Mouse (Mus musculus): Measurements from ENCODE around the gene Gc.

The Gc gene

DNA sequence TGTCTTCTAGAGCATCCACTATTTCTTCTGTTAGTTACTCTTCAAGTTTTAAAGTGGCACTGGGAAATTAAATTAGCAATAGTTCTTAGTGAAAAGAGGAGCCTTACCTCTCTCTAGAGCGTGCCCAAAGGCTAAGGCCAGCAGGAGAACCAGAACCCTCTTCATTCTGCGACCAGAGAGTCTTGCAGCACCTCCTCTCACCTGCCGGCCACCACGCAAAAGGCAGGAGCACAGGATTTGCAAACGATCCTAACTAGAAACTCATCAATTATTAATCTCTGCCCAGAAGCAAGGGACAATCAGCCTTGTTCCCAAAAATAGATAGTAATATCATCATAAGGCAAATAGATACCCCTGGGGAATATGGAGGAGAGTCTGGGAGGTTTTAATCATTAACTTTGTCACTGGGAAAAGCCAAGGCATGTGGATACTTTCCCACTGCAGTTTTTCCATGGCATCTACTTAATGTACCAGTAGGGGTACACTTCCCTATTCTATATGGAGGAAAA is at the start of gene Gc:
Gc (minus strand) TSS at position 345 of the 509 bp plus-strand sequence.
- DNase-seq (ENCODE audit: low read depth, low spot score) = no peak

DNA sequence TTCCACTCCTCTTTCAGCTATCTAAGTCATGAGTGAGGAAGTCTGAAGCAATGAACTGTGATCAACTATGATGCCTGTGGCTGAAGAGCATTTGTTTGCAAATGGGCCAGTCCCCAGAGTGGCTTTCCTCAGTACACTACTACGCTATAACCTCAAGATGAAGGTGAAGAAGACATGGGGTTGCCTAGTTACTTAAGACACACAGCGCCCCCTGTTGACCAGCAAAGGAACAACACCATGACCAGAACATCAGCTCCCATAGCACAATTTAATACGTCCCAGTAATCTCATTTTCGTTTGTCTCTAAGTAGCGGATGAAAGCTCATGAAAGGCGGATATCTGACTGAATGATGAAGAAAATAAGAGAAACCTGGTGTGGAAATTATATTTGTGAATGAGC is 42.5 kb upstream of the Gc start:
- DNase-seq (ENCODE audit: low read depth, low spot score) = peak; percentile 18

DNA sequence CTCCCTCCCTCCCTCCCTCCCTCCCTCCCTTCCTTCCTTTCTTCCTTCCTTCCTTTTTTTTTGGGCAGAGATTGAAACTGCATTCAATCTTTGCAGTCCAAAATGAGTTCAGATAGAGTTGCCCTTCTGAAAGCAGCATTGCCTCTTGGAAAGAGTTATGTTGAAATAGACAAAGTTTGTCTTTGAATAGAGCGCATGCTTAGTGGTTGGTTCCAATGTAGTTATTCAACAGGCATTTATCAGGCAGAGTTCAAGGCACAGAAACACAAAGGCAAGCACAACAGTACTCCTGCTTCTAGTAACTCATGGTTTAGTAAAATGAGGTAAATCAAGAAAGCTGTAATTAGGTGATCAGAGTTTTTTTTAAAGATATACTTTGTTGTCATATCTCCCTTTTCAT is 34.9 kb upstream of the Gc start:
- no peak for DNase-seq (ENCODE audit: low read depth, low spot score)

DNA sequence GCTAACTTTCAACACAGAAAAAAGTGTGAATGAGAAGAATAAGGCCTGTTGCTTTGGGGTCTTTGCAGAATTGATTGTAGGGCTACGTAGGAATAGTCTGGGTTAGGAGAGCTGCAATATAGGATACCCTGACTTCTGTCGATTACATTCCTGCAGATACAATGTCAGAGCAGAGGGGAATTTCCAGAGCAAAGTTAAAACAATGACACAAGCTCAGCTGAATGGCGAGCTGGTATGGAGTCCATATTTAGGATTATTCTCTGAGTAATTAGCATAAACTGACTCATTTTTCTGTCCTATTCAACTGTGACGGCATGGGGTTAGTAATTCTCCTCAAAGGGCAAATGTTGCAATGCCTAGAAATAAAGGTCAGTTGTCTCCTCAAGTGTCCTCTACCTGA is 12.8 kb upstream of the Gc start:
- DNase-seq (ENCODE audit: low read depth, low spot score) = no peak

DNA sequence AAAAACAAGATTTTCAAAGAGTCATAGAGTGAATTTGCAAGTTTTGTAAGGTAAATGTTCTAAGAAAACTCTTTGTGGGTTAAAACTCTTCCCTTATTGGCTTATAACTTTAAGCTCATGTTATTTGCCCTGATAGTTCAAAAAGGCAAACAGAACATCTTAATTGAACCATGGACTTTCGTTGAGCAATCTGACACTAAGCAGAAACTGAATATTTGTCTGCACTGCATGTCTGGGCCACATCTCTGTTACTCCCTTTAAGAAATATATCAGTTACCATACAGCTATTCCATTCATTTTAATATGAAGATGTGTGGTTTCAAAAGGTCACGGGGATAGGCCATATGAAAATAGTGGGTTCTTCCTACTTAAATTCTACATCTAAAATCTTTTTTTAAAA is 10.2 kb upstream of the Gc start:
- DNase-seq (ENCODE audit: low read depth, low spot score) = no peak

DNA sequence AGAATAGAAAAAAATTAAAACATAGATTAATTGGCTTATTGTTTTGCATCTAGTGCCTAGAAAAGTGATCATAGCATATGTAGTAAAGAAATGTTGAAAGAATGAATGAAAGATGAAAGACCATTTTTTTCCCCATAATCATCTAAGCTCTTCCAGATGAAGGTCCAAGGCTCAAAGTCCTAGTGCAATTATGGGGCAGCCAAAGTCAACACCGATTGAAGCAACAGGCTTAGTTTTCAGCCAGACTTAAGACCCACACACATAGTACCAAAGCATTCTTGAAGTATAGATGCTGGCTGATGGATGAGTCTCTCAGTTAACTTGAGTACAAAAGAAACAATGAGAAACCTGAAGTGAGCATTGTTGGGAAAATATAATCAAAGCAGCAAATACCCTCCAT is 9.3 kb upstream of the Gc start:
- no peak for DNase-seq (ENCODE audit: low read depth, low spot score)

DNA sequence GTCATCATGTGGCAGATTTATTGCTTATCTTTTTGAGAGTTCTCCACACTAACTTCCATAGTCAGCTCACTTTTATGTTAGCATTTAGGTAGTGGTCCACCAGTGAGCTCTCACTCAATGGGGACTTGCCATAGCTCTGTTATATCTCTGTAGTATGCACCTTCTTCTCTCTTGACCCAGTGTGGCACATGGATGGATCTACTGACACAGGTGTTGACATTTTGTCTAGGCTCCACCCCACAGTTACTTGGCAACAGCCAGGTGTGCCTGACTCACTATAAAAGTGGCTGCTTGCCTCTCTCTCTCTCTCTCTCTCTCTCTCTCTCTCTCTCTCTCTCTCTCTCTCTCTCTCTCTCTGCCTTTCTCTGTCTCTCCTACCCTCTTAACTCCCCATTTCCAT is 8.6 kb upstream of the Gc start:
- no peak for DNase-seq (ENCODE audit: low read depth, low spot score)

DNA sequence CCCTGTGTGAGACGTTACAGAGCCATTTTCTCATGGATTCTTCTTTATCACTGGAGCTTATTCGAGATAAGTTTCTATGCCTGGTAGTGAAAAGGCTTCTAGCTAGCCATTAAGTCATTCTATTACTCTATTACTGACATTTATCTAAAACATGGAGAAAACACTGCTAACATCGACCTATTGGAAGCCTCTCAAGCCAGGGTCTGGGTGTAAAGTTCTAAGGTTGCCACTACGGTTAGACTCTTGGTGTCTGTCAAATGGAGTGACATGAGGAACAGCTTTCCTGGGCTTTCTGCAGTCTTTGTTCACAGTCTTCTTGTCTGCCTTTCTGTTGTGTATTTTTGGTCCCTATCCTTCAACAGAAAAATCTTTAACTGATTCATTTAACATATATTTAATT is 4.1 kb upstream of the Gc start:
- no peak for DNase-seq (ENCODE audit: low read depth, low spot score)

DNA sequence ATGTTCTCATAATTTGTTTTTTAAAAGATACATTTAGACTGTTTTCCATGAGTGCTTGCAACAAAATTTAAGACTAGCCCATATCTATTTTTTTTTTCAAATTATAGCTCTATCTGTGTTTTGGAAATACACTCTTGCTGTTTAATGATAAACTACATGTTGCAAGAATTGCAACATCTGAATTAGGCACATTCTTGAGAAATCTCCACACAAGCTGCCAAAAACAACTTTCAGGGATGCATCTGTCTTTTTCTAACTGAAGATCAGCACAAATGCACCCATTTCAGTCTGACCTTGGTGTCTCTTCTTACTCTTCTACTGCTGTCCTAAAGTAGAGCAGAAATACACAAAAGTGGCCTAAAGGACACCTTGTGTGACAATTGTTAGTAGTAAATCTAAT is 1.9 kb upstream of the Gc start:
- DNase-seq (ENCODE audit: low read depth, low spot score) = no peak

DNA sequence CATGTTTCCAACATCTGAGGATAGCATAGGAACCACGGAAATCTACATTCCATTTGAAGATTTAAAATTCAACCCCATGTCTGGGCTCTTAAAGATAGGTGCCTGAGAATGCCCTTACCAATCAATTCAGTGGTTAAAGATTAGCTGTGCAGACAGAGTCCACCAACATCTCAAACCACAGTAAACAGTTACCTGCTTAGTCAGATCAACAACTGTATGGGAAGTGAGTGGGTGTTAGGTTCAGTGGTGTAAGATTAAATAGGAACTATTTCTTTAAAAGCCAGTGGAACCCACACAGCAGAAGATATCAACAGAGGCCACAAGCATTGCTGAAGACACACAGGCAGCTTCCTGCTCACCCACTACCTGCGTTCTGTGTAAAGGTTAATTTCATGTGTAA is 1.3 kb upstream of the Gc start:
- no peak for DNase-seq (ENCODE audit: low read depth, low spot score)

DNA sequence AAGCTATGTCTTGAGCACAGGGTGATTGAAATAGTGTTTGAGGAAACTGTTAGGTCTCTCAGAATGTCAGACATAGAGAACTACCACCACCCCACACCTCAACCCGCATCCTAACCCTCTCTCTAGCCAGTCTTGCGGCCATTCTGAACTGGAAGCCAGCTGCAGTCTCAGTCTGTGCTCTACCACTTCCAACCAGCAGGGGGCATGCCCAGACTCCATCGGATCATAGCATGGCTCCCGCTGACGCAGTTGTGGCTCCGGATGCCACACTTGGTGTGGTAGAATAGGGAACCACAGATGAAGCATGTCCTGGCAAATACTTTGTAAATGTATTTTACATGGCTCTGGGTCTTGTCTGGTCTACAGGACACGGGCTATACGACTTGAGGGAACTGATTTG is 2.2 kb downstream of the Gc start:
- DNase-seq (ENCODE audit: low read depth, low spot score) = peak; percentile 14

DNA sequence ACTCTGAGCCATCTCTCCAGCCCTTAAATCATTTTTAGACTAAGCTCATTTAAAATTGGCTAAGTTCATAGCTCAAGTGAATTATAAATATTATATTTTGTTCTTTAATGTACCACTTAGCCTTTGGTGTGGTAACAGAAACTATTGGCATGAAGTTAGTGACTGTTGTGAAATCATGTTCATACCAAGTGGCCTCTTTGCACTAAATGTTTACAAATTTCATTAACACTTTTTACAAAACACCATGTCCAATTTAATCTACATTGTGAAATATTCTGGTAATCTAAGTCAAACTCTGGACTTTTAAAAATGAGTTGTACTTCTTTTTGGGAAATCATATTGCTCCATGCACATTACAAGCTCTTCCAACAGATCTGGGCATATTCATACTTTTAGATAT is 6.9 kb downstream of the Gc start:
- DNase-seq (ENCODE audit: low read depth, low spot score) = no peak

DNA sequence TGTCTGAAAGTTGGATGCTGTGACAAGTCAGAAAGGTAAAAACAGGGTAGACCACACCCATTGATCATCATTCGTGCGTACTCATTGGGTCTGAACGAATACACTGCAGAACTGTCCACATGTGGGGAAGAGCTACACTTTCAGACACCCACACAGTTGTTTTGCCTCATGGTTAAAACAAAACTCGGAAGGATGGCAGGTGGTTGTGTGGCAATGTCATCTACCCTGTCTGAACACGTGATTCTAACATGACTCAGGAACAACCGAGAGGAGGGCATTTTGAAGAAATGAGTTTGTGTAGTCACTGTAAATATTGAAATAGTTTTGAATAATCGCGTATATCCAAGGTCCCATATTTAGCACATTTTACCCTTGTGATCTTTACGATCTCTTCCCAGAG is 8.4 kb downstream of the Gc start:
- DNase-seq (ENCODE audit: low read depth, low spot score) = no peak

DNA sequence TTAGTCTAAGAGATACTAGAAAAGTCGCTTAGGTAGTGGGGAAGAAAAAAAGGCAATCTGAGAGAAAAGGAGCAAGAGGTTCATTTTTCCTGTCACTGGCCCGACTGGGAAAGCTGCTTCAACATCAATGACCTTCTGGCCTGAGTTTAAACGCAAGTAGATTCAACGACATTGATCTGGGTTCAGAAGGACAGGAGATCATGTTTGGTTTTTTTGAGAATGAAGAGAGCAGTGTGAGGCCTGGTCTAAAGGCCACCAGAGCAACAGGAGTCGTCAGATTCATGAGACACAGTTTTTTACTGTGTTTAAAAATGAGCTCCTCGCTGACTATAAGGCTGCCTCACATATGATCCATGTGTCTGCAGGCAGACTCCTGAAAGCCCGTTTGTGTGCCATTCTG is 9.7 kb downstream of the Gc start:
- DNase-seq (ENCODE audit: low read depth, low spot score) = no peak

DNA sequence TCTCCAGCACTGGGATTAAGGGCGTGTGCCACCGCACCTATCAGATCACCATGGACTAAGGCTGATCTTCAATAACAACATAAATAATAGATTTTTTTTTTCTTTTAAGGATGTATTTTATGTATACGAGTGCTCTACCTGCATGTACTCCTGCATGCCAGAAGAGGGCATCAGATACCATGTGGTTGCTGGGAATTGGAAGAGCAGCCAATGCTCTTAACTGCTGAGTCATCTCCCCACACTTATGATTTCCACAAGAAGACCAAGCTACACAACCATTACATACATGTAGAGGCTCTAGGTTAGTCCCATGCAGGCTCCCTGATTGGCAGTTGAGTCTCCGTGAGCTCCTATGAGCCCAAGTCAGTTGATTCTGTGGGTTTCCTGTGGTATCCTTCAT is 13.3 kb downstream of the Gc start:
- peak; percentile 76 for DNase-seq (ENCODE audit: low read depth, low spot score)

DNA sequence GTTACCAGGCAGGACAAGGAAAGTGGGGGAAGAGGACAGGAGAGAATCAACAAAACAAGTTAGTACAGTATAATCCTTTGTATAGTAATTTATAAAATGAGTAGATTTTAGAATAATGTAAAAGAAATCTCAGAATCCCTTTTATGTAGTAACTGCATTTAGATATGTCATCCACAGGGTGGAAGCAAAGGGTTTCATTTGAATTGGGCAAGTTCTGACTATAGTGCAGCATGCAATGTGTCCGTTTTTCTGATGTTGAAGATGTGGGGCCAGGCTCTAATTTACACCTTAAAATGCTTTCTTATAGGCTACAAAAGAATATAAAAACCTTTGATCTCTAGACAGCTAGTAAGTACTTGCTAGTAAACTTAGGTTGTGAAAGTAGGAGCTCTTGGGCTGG is 46.2 kb downstream of the Gc start:
- DNase-seq (ENCODE audit: low read depth, low spot score) = peak; percentile 45

DNA sequence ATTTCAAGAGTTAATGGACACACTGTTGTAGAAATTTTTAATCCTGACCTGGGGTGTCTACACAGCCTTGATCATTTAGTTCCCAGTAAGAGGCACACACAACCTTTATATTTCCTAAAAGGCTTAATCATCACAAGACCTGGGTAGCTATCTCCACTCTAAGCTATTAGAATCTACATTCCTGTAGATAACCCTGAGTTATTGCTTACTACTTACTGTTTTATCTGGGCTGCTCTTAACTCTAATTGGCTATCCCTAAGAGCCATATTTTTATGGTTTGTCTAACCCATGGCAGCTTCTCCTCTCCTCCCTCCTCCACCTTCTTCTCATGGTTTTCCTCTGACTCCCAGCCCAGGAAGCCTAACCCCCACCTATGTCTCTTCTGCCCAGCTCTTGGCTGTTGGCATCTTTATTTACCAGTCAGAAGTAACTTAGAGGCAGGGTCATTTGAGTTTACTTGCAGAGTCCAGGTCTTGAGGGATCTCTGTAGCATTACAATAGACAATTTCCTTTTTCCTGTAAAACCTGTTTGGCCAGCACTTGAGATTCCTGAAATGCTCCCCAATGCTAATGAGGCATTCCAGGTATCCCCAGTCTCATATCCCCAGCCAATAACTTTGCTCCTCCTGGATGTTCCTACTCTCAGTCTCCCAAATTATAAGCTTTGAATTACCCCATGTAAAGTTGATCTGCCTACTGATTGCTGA is 50.2 kb downstream of the Gc start:
- no peak for DNase-seq (ENCODE audit: low read depth, low spot score)

DNA sequence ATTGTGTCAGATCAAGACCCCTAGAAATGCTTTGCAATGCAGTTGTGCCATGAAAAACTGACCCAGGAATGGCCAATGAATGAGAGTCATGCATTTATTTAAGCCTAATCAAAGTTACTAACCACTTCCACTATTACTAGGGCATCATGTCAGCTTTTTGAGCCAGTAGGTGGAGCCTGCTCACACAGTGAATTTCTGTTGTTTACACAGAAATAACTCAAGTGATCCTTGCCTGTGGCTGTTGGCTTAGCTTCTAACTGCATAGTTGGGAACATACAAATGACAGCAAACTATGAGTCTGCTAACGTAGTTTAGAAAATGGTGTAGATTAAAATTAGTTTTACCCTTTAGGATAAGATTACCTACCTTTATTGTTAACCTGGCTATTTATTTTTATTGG is 52.6 kb downstream of the Gc start:
- no peak for DNase-seq (ENCODE audit: low read depth, low spot score)

DNA sequence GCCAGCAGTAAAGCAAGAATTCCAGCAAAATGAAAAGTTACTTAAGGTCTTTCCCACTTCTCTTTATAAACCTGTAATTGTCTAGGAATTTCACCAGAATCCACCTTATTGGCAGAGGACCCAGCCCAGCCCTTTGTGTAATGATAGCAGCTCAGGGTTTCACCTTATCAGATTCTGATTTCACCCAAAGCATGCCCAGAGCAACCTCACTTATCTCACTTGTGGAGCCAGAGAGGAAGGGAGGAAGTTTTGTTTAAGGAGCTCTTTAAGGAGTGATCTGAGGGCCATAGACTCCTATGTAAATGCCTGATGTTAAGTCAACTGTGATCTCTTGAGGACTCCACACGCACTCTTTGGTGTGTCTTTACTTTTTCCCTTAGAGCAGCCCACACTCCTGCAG is 67.3 kb downstream of the Gc start:
- no peak for DNase-seq (ENCODE audit: low read depth, low spot score)

DNA sequence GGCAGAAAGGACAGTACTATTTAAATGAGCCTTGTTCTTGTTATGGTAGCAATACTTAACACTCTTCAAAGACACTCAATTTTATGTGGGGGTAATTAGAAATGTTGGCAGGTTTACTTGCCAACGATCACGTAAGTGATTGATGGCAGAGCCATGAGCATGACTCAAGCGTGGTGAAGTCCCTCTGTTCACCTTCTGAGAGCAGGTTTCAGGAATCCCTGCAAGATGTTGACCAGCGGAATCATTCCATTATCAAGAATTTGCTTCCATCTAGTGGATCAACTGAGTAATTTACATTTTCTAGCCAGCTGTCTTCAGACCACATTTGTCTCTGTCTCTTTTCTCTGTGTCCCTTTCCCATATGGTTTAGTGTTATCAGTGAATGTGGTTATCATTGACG is 73.5 kb downstream of the Gc start:
- DNase-seq (ENCODE audit: low read depth, low spot score) = peak; percentile 82

DNA sequence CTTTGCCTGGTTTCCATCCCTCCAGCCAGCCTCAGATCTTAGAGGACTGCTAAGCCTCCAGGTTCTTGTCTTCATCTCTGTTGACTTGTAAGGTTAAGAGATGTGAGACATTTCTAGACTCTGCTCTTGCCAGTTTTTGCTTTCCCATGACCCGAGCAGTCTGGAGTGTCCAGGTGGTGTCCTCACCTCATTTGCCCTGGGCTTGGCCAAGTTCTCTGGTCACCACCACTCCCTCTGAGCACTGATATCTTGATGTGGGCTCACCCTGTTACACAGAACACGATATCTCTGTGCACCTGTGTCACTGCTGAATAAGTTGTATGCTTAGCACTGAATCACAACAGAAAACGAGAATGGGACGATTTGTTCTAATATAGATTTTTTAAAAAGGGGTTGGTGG is 76.4 kb downstream of the Gc start:
- peak; percentile 58 for DNase-seq (ENCODE audit: low read depth, low spot score)

DNA sequence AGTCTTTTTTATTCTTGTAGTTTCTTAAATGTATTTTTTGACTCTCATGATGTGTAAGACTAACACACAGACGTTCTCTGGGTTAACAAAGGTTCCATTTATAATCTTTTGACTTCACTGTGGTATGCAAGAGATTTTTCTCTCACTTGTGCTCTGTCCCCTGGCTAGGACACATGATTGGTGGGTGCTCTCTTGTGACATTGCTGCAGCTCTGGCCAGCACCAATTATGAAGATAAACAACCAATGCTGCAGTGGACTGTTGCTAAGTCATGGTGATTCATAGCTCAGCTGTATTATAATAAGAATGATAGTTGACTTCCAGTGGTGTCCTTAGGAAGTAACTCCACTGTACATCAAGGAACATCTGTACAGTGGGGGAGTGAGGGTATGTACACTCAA is 87.6 kb downstream of the Gc start:
- no peak for DNase-seq (ENCODE audit: low read depth, low spot score)

DNA sequence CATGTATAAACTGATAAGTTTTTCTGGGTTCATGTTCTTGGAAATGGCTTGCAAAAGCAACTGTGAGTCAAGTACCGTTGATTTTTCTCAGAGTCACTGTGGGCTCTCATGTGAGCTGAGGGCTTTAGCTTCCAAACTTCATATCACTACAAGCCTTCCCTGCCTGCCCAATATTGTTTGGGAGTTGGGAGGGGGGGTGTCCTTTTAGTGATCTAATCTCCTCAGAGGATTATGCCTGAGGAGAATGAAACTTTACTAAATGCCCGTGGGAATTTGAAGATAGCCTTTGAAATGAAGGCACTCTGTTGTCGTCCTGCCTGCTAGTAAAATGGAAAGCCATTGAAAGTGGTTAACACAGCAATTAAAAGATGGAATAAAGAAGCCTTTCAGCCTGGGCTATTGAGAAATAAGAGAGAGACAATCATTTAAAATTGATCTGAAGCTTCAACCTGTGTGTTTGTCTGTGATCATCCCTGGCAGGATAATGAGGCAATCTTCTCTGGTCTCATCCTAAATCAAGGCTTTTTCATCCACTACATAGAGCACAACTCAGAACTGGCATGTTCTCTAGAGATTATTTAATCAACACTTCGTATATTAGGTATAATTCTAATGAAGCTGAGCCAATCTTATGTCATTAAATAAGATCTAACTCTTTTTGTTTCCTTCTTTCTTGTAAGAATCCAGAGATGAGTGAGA is 89.5 kb downstream of the Gc start:
- no peak for DNase-seq (ENCODE audit: low read depth, low spot score)

Data from brain, adult 2 months (tissue).